Mouse (Mus musculus): ENCODE measurements around the gene Fut2.
"Not testable (repeated sequence)": the region's sequence is repeated elsewhere in the genome, so short reads cannot be mapped to it uniquely, and the experiment has no call there.

Fut2 gene

DNA sequence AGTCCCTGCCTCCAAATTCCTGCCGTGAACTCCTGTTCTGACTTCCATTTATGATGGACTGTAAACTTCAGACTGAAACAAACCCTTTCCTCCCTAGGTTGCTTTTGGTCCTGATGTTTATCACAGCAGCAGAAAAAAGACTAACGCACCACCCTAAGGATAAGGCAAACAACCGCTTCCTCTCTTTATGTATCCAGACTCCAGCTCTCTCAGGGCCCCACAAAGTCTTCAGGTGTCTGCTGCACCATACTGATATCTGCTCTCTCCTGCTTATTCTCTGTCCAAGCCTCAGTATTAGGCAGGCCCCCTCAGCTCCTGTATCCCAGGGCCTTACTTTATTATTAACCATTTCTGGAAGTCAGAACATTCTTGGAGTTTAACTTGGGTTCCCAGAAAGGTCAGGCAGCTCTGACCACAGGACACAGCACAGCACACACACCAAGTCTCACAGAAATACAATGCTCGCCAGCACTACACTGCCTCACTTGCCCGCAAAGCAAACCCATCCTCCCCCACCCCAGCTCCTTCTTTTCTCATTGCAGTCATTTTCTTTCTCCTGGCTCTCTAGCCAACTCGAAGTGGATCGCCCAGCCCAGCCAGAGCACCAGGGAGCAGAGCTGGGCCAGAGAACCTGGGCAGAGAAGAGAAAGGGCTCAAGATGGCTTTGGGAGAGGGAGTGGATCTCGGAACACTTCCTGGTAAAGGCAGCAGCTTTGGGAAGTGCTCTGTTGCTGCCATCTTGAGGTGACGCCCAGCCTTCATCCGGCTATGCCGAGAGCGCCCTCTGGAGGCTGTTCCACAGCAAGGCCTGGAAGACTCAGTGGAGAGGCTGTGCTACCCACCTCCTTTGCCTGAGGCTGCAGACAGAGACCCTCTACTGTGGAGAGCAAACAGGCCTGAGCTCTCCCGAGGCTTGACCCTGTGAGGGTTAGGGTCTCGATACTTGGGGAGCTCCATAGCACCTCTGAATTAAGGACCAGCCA, 16.2 kb upstream of the Fut2 start:
- in situ Hi-C loops (cut with MboI; ENCODE audit: low pct_unique_long_range_greater_than_20kb in 1 of 2, low sequenced_read_pairs in 2 of 2, unreplicated experiment in 1 of 2), result no loop called here

DNA sequence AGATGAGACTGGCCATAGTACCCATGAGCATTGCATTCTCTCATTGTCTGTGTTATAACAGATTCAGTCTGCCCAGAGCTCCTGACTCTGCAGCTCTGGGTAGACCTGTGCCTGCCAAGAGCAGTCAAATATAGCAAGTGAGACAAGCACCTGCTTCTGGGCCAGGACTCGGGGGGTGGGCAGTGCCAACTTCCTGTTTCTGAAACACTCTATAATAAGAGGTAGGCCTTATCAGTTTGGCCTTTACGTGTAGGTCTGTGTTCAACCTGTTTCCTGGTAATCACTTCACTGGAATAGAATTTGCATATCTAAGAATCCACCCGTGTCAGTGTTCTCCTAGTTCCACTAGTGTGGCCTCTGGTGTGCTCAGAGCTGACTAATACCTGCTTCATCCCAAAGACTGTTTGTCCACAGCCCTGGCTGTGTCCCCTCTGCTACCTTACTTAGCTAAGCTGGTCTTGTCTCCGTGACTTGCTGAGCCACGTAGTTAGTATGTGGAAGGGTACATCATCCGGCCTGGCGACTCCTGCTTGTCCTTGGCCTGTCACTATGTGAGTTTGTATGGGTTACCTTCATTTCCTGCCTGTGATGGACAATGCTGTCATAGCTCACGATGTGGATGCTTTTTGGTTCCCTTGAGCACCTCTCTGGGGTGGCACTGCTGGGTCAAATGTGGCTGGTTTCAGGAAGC, 15.0 kb upstream of the Fut2 start:
- in situ Hi-C loops (cut with MboI; ENCODE audit: low pct_unique_long_range_greater_than_20kb in 1 of 2, low sequenced_read_pairs in 2 of 2, unreplicated experiment in 1 of 2), result no loop called here

DNA sequence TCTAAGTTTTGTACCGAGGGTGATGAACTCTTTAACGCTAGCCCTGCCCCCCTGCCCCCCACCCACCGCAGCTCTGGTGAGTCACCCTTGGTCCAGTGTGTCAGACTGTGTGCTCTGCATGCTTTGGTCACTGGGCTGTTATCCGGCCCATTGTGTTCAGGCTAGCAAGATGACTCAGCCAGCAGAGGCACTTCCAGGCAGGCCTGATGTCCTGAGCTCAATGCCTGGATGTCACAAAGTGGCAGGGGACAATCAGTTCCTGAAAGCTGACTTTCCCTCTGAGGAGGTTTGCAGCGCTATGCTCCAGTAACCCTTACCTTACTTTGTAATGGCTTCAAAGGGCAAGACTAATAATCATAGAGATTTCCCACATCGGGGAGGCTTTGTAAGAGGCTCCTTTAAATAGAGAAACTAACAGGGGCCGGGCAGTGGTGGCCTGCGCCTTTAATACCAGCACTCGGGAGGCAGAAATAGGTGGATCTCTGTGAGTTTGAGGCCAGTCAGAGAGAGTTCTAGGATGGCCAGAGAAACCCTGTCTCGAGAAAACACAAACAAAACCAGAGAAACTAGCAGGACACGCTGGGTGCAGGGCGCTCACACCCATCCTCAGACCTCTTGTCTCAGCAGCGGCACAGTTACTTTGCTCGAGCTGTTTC, 13.9 kb upstream of the Fut2 start:
- in situ Hi-C loops (cut with MboI; ENCODE audit: low pct_unique_long_range_greater_than_20kb in 1 of 2, low sequenced_read_pairs in 2 of 2, unreplicated experiment in 1 of 2), result no loop called here

DNA sequence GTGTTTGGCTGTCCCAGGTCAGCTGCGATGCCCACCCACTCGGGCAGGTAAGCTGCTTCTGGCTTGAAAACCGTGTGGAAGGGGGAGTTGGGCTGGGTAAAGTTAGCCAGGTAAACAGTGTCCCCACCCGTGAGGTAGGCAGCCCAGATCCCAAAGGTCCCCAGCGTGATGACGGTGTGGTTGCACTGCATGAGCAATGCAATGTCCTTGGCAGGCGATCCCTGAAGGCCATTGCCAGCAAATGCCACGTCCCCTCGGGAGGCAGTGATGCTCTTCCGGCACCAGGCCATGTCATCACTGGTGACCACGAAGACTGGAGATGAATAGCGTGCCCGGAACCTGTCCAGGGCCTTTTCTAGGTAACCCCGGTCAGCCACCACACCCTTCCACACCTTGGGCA, 12.3 kb upstream of the Fut2 start:
- in situ Hi-C loops (cut with MboI; ENCODE audit: low pct_unique_long_range_greater_than_20kb in 1 of 2, low sequenced_read_pairs in 2 of 2, unreplicated experiment in 1 of 2), result no loop called here

DNA sequence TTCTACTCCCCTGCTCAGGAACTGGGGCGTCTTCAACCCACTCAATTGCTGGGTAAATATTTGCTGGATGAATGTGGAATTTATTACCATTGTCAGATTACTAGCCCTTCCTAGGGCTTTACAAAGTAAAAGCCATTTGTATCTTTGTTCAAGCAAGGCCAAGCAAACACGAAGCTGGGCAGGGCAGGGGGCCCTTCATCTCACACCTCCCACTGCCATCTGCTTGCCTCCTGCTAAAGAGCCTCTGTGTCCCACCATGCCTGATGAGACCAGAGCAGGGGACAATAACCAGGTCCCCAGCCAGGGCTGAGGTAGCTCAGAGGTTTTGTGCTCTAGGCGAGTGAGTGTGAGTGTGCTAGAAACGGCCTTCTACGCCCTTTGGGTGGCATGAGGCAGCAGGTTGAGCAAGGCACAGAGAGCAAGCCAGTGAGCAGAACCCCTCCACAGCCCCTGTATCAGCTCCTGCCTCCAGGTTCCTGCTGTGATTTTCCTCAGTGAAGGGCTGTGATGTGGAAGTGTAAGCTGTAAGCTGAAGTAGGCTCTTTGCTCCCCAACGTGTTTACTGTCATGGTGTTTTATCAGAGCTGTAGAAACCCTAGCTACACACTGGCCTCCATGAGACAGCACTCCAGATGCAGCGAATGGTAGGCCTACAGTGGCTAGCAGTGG, 11.6 kb upstream of the Fut2 start:
- in situ Hi-C loops (cut with MboI; ENCODE audit: low pct_unique_long_range_greater_than_20kb in 1 of 2, low sequenced_read_pairs in 2 of 2, unreplicated experiment in 1 of 2), result no loop called here

DNA sequence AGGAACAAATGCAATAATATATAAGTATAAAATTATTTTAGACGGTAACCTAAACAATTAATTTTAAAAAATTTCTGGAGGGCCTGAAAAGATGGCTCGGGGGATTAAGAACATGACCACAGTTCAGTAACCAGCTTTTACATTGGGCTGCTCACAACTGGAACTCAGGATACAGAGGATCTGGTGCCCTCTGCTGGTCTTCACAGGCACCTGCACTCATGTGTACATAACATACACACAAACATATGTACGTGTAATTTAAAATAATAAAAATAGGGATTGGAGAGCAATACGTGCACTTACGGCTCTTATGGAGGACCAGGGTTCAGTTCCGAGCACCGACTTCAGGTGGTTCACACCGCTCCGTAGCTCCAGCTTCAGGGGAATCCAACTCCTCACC, 2.7 kb upstream of the Fut2 start:
- in situ Hi-C loops (cut with MboI; ENCODE audit: low pct_unique_long_range_greater_than_20kb in 1 of 2, low sequenced_read_pairs in 2 of 2, unreplicated experiment in 1 of 2), result no loop called here

DNA sequence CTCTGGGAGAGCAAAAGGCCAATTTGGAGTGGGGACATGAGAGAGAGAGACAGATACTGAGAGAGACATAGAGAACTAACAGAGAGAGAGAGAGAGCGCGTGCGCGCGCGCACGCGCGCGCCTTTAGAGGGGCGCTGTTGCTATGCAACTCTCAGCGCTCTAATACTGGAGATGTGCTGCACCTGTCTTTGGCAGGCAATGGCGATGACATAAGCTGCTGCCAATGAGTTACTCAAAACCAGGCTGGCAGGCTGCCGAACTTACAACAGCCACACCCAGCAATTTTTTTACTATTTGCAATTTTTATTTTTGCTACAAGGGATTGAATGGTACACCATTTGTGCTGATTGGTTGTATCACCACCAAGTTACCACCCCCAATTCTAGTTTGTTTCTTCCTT, 1.6 kb upstream of the Fut2 start:
- in situ Hi-C loops (cut with MboI; ENCODE audit: low pct_unique_long_range_greater_than_20kb in 1 of 2, low sequenced_read_pairs in 2 of 2, unreplicated experiment in 1 of 2), result no loop called here

DNA sequence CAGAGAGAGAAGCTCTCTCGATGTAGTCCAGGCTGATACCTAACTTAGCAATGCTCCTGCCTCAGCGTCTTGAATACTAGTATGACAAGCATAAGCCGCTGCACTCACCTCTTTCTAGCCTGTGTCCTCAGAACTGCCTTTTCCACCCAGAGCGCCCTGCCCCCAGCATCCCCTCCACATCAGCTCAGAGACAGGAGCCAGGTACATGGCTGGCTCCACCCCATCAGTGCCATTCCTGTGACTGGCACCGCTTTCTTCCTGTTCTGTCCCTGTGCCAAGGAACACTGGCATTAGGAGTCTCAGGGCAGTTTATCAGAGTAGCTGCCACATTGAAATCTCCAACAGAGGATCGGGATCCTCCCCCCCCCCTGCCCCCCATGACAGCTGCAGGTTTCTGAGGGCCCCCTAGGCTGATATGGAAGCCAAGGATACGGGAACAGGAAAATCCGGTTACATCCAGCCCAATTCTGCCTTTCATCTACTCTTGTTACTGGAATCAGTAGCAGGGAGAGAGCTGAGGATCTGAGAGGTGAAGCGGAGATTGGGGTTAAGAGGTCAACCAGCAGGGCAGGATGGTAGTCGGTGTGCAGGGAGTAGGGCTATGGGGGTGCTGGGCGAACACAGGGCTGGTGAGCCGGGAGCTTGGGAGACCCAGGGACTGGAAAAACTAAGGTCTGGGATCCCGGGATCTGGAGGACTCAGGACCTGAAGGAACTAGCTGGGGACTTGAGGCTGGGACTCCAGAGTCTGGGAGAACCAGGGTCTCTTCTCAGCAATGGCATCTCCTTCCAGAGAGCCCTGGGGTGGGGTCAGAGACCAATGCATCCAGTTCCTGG, 673 bp downstream of the Fut2 start:
- in situ Hi-C loops (cut with MboI; ENCODE audit: low pct_unique_long_range_greater_than_20kb in 1 of 2, low sequenced_read_pairs in 2 of 2, unreplicated experiment in 1 of 2), result no loop called here

DNA sequence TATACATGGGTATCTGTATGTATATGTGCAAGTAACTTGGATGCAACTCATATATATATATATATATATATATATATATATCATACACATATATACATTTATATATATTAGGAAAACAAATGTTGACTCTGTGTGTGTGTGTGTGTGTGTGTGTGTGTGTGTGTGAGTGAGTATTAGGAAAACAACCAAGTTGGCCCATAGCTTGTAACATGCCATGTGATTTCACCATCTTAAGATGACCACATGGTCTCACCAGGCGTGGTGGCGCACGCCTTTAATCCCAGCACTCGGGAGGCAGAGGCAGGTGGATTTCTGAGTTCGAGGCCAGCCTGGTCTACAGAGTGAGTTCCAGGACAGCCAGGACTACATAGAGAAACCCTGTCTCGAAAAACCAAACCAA, 4.5 kb downstream of the Fut2 start:
- in situ Hi-C loops (cut with MboI; ENCODE audit: low pct_unique_long_range_greater_than_20kb in 1 of 2, low sequenced_read_pairs in 2 of 2, unreplicated experiment in 1 of 2), result not testable (repeated sequence)

DNA sequence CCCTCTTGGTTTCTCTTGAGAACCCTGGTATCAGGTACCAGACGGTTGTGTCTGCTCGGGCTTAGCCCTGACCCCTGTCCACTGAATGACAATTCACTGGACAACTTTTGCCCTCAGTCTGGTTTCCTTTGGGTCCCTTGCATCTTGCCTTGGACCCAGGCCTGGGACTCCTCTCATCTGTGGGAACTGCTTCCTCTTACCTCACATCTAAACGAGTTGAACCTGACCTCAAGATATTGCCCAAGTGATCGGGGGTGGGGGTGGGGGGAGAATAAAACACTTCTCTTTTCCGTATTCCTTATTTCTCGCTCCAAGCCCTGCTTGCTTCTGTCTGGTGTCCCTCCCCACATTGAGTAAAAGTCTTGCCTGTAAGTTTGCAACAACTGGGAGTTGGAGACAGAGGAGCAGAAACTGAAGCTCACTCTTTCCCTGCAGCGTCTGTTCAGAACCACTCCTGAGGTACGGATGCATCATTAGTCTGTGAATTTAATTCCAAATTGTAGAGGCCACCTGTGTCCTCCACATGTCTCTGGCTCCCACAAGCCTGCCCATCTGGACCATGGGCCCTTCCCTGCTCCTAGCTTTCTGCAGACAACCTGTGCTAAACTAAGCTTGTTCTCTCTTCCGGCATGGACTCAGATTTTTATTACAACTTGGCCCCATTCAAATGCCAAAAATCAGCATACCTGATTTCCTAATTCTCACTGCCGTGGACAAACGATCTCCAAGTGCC, 5.3 kb downstream of the Fut2 start:
- in situ Hi-C loops (cut with MboI; ENCODE audit: low pct_unique_long_range_greater_than_20kb in 1 of 2, low sequenced_read_pairs in 2 of 2, unreplicated experiment in 1 of 2), result no loop called here

DNA sequence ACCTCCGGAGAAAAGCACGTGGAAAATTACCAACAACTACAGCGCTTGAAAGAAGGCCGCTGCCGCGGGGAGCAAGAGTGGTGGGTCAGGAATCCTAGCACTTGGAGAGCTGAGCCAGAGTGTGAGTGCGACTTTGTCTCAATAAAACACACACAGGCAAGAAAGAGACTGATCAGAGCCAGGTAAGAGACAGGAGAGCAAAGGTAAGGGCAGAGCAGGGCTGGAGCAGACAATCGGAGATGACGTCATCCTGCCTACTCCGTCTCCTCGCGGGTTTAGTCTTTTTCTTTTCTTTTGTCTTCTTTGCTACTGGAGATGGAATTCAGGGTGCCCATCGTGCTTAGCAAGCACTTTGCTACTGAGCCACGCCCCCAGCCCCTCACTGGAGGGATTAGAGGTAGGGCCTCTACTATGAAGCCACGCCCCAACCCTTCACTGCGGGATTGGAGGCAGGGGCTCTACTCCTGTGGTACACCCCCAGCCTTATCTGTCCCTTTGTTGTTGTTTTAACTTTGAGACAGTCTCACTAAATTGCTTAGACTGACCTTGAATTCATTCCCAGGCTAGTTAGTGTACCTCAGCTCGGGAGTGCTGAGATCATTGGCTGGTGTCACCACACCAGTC, 11.7 kb downstream of the Fut2 start:
- in situ Hi-C loops (cut with MboI; ENCODE audit: low pct_unique_long_range_greater_than_20kb in 1 of 2, low sequenced_read_pairs in 2 of 2, unreplicated experiment in 1 of 2), result no loop called here

DNA sequence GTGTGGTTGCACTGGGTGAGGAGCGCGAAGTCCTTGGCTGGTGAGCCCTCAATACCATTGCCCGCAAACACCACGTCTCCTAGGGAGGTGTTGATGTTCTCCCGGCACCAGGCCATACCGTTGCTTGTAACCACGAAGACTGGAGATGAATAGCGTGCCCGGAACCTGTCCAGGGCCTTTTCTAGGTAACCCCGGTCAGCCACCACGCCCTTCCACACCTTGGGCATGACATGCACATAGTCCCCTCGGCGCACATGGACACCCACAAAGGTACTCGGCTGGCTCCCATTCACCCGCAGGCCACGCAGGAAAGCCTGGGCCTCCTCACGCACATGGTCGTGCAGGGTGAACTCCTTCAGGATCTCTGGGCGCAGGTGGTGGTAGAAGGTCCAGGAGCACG, 15.7 kb downstream of the Fut2 start:
- in situ Hi-C loops (cut with MboI; ENCODE audit: low pct_unique_long_range_greater_than_20kb in 1 of 2, low sequenced_read_pairs in 2 of 2, unreplicated experiment in 1 of 2), result not testable (repeated sequence)

DNA sequence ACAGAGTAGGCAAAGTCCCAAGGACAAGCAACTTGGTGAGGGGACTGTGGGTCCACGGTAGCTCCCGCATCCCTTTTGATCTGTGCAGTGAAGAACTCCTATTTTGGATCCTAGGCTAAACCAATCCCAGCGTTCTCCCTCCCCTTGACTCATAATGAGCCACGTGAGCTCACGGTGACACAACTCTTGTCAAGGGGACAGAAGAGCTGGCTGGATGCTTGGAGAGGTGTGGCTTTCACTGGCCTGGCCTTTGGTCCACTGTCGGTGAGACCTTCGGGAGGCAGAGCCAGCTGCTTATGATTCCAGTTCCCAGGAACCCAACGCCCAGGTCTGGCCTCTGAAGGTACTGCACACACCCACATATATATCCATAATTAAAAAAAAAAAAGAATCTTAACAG, 16.8 kb downstream of the Fut2 start:
- in situ Hi-C loops (cut with MboI; ENCODE audit: low pct_unique_long_range_greater_than_20kb in 1 of 2, low sequenced_read_pairs in 2 of 2, unreplicated experiment in 1 of 2), result no loop called here

DNA sequence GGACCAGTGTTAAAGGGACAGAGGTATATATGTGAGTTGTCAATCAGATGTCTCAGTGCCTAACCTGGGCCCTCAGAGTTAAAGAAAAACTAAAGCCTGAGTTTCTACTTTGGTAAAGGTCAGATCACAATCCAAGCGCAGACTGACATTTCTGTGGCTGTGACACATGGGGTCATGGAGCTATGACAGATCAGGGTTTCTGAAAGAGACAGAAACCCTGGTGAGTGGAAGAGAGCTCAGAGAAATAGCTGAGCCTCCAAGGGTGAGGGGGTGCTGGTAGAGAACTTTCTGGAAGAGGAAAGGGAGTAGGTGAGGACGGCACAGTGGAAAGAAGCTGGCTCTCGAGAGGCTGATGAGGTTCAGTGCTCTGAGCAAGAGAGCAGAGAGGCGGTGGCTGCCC, 19.5 kb downstream of the Fut2 start:
- in situ Hi-C loops (cut with MboI; ENCODE audit: low pct_unique_long_range_greater_than_20kb in 1 of 2, low sequenced_read_pairs in 2 of 2, unreplicated experiment in 1 of 2), result no loop called here

DNA sequence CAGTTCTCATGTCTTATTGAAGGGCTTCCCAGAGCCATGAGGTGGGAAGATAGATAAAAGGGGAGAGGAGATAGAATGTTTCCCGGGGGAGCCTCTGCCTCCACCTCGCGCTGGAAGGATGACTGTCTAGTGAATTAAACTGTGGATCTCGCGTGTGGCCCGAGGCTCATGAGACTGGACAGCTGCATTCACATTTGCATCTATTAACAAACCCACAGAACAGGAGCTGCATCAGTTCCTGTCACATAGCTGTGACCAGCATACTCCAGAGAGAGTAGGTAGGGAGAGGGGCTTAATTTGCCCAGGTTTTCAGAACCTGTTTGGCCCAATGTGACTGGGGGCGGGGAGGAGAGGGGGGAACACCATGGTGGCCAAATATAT, 20.6 kb downstream of the Fut2 start:
- in situ Hi-C loops (cut with MboI; ENCODE audit: low pct_unique_long_range_greater_than_20kb in 1 of 2, low sequenced_read_pairs in 2 of 2, unreplicated experiment in 1 of 2), result no loop called here

DNA sequence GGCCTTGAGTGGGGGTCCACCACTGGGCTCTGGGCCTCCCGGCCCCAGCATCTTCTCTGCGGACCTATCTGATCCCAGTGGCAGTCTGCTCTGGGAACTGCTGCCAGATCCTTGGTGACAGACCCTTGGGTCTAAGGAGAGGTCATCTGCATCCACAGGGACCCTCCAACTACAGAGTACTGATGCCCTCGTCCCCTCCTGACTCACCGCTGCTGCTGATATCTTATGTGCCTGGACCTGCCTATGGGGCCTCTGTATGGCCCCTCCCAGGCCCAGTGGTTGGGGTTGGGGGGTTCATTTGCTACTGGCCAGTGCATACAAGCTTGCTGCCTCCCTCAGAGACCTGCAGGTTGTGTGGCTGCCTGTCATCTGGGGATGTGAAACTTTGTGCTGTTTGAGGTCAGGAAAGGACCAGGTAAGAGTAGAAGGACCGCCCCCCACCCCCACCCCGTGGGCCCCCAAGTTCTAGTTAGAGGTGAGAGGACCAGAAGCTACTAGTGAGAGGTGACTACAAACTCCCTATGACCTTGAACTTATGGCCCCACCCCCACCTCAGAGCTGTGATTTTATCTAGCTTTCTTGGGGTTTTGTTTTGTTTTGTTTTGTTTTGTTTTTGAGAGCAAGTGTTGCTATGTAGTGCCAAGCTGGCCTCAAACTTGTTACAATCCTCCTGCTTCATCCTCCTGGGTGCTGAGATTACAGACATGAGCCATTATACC, 21.2 kb downstream of the Fut2 start:
- in situ Hi-C loops (cut with MboI; ENCODE audit: low pct_unique_long_range_greater_than_20kb in 1 of 2, low sequenced_read_pairs in 2 of 2, unreplicated experiment in 1 of 2), result no loop called here

DNA sequence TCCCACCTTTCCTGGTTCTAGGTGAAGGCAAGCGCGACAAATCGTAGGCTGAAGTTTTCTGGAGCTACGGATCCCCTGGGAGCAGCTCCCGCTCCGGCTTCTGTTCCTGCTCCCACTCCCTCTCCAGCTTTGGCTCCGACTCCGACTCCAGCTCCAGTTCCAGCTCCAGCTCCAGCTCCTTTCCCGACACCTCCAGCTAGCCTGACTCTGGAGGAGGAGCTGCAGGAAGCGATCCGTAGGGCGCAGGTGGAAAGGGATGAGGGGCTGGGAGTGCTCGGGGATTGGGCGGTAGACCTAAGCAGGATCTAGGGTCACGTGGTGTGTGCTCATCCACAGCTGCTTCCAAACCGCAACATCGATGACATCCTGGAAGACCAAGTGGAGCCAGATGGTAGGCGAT, 22.0 kb downstream of the Fut2 start:
- in situ Hi-C loops (cut with MboI; ENCODE audit: low pct_unique_long_range_greater_than_20kb in 1 of 2, low sequenced_read_pairs in 2 of 2, unreplicated experiment in 1 of 2), result no loop called here

Data from mouse embryonic stem cell (cell line).